Mouse (Mus musculus) neural tube, embryonic 14.5 days (tissue): ENCODE measurements around the gene Fam181b. TPM values are rescaled to one million over a fixed set of nuclear protein-coding genes. Genes with fewer than 3 reads are reported as not detected.

ENCODE experiments used
- ATAC-seq: fragments of 200-750 bp; cut with Nextera tagmentation; 2 replicates; pipeline ENCODE4 v1.8.0; 2017; ENCODE audit warnings: low read depth, mild to moderate bottlenecking, moderate TSS enrichment, moderate library complexity
- H3K27ac ChIP-seq: fragments of 300-500 bp; sonication (generic); 2 replicates; pipeline ENCODE4 v1.5.1; 2014; ENCODE audit warnings: low read depth, mild to moderate bottlenecking, control low read depth, low read length, moderate library complexity, mixed read lengths
- H3K27me3 ChIP-seq: fragments of 300-500 bp; sonication (generic); 2 replicates; pipeline ENCODE4 v1.6.1; 2014; ENCODE audit warnings: low read length; ENCODE audit not compliant: control insufficient read depth, insufficient read depth
- H3K36me3 ChIP-seq: fragments of 300-500 bp; sonication (generic); 2 replicates; pipeline ENCODE4 v1.6.1; 2014; ENCODE audit warnings: low read length, mixed read lengths; ENCODE audit not compliant: control insufficient read depth, insufficient read depth
- H3K4me1 ChIP-seq: fragments of 300-500 bp; sonication (generic); 2 replicates; pipeline ENCODE4 v1.6.1; 2014; ENCODE audit warnings: low read length; ENCODE audit not compliant: control insufficient read depth, insufficient read depth
- H3K4me2 ChIP-seq: fragments of 300-500 bp; sonication (generic); 2 replicates; pipeline ENCODE4 v1.6.1; 2014; ENCODE audit warnings: mild to moderate bottlenecking, low read depth, low read length, control low read depth
- H3K4me3 ChIP-seq: fragments of 300-500 bp; sonication (generic); 2 replicates; pipeline ENCODE4 v1.5.1; 2014; ENCODE audit warnings: low read depth, low read length, control low read depth, mixed read lengths
- H3K9ac ChIP-seq: fragments of 300-500 bp; sonication (generic); replicated peaks from 2 replicates; pipeline ENCODE4 v1.6.1; 2014; ENCODE audit warnings: low read depth, mild to moderate bottlenecking, control low read depth, low read length, mixed read lengths
- H3K9me3 ChIP-seq: fragments of 300-500 bp; sonication (generic); 2 replicates; pipeline ENCODE4 v1.6.1; 2016; ENCODE audit warnings: low read length; ENCODE audit not compliant: control insufficient read depth
- WGBS: fragments of 180-500 bp; shearing (Covaris S2); extraction: QIAGEN DNeasy Blood & Tissue Kit; methylation state at CpG from one replicate; pipeline ENCODE4 v1.1.7; 2014; 5-methylcytosine and 5-hydroxymethylcytosine counted together
- polyA plus RNA-seq: library from polyadenylated mRNA; unstranded; fragments of >200 nt; fragmentation: Nextera tagmentation; extraction: Ambion mirVana; gene quantifications from 2 replicates; pipeline ENCODE4 v1.2.1, GENCODE M21; 2014

Fam181b gene
- polyA plus RNA-seq = 61.6 and 61.7 TPM in 2 replicates

- ATAC-seq = peak; percentile 96
- Histone ChIP-seq H3K9me3 (no peaks in the 10 kb centered on the region), H3K27me3 (no peaks in the 10 kb centered on the region), H3K36me3 (no peaks in the 10 kb centered on the region), H3K4me3 (peak within 1 kb of the TSS; percentile 89), H3K4me1 (peaks cover 16% of the 10 kb centered on the region; the same call in 1 of the 2 replicates), H3K4me2 (peak within 1 kb of the TSS; percentile 80), H3K27ac (peak within 1 kb of the TSS; percentile 86), H3K9ac (peak within 1 kb of the TSS; percentile 95)
- under 1% methylated on average over 94 of the region's 96 CpGs for WGBS
These were observed at the start of gene Fam181b for GRCm38 (mm10) chr7:93079785-93080730. Fam181b (plus strand) TSS chr7:93079865.

GRCm38 (mm10) chr7:93037763-93038471 lies 41.7 kb upstream of the Fam181b start:
- Histone ChIP-seq H3K4me3 (no peak overlapping the region), H3K27me3 (no peaks in the 10 kb centered on the region), H3K36me3 (no peaks in the 10 kb centered on the region), H3K4me1 (no peaks in the 10 kb centered on the region), H3K27ac (peak overlapping the region; percentile 64; the same call in 1 of the 2 replicates), H3K9me3 (no peaks in the 10 kb centered on the region), H3K4me2 (no peak overlapping the region), H3K9ac (no peak overlapping the region)
- WGBS = 12% methylated on average over 5 of the region's 5 CpGs
- ATAC-seq = peak; percentile 85

GRCm38 (mm10) chr7:93038472-93038828 lies 41.2 kb upstream of the Fam181b start:
- no peak overlapping the region for H3K4me2 ChIP-seq
- WGBS = 5% methylated on average over 1 of the region's 1 CpGs
- no peaks in the 10 kb centered on the region for H3K27me3 ChIP-seq
- H3K4me1 ChIP-seq = no peaks in the 10 kb centered on the region
- no peaks in the 10 kb centered on the region for H3K36me3 ChIP-seq
- no peak overlapping the region for H3K27ac ChIP-seq
- peak; percentile 80 for ATAC-seq
- no peak overlapping the region for H3K4me3 ChIP-seq
- H3K9me3 ChIP-seq = no peaks in the 10 kb centered on the region
- H3K9ac ChIP-seq = no peak overlapping the region

GRCm38 (mm10) chr7:93039542-93039941 lies 40.1 kb upstream of the Fam181b start:
- no peak overlapping the region for H3K9ac ChIP-seq
- no peaks in the 10 kb centered on the region for H3K9me3 ChIP-seq
- WGBS = 92% methylated on average over 3 of the region's 3 CpGs
- no peak overlapping the region for H3K4me3 ChIP-seq
- no peaks in the 10 kb centered on the region for H3K36me3 ChIP-seq
- H3K4me2 ChIP-seq = no peak overlapping the region
- no peaks in the 10 kb centered on the region for H3K4me1 ChIP-seq
- H3K27ac ChIP-seq = no peak overlapping the region
- H3K27me3 ChIP-seq = no peaks in the 10 kb centered on the region
- no peak for ATAC-seq

GRCm38 (mm10) chr7:93044359-93044758 lies 35.3 kb upstream of the Fam181b start:
- Histone ChIP-seq H3K27me3 (no peaks in the 10 kb centered on the region), H3K36me3 (no peaks in the 10 kb centered on the region), H3K4me3 (no peak overlapping the region), H3K4me1 (no peaks in the 10 kb centered on the region), H3K9ac (no peak overlapping the region), H3K4me2 (no peak overlapping the region), H3K9me3 (no peaks in the 10 kb centered on the region), H3K27ac (no peak overlapping the region)
- WGBS = 68% methylated on average over 3 of the region's 3 CpGs
- no peak for ATAC-seq

GRCm38 (mm10) chr7:93044788-93045187 lies 34.9 kb upstream of the Fam181b start:
- no peak for ATAC-seq

GRCm38 (mm10) chr7:93060831-93061230 lies 18.8 kb upstream of the Fam181b start:
- Histone ChIP-seq H3K27ac (no peak overlapping the region), H3K27me3 (no peaks in the 10 kb centered on the region), H3K4me2 (no peak overlapping the region), H3K9me3 (no peaks in the 10 kb centered on the region), H3K36me3 (no peaks in the 10 kb centered on the region), H3K4me3 (no peak overlapping the region), H3K4me1 (peaks cover 13% of the 10 kb centered on the region), H3K9ac (no peak overlapping the region)
- no peak for ATAC-seq

More at GRCm38 (mm10) chr7:93044788-93045187, 34.9 kb upstream of the Fam181b start:
- 89% methylated on average over 1 of the region's 1 CpGs for WGBS
- H3K36me3 ChIP-seq = no peaks in the 10 kb centered on the region
- no peak overlapping the region for H3K4me2 ChIP-seq
- H3K27me3 ChIP-seq = no peaks in the 10 kb centered on the region
- no peaks in the 10 kb centered on the region for H3K4me1 ChIP-seq
- H3K9me3 ChIP-seq = no peaks in the 10 kb centered on the region
- H3K4me3 ChIP-seq = no peak overlapping the region
- no peak overlapping the region for H3K27ac ChIP-seq
- no peak overlapping the region for H3K9ac ChIP-seq

- Histone ChIP-seq H3K36me3 (no peaks in the 10 kb centered on the region), H3K27me3 (no peaks in the 10 kb centered on the region), H3K9ac (no peak overlapping the region; the same call in 1 of the 2 replicates), H3K4me2 (peak overlapping the region; percentile 18; the same call in 1 of the 2 replicates), H3K4me1 (peaks cover 13% of the 10 kb centered on the region), H3K4me3 (no peak overlapping the region), H3K27ac (peak overlapping the region; percentile 76), H3K9me3 (no peaks in the 10 kb centered on the region)
- 16% methylated on average over 3 of the region's 3 CpGs for WGBS
- peak; percentile 81 for ATAC-seq
These were observed 17.9 kb upstream of the Fam181b start for GRCm38 (mm10) chr7:93061747-93062146.

- Histone ChIP-seq H3K36me3 (no peaks in the 10 kb centered on the region), H3K27me3 (no peaks in the 10 kb centered on the region), H3K9me3 (no peaks in the 10 kb centered on the region), H3K4me3 (no peak overlapping the region), H3K27ac (peak overlapping the region; percentile 76), H3K4me2 (peak overlapping the region; percentile 18; the same call in 1 of the 2 replicates), H3K4me1 (peaks cover 13% of the 10 kb centered on the region), H3K9ac (no peak overlapping the region)
- ATAC-seq = peak; percentile 93
- WGBS = 5% methylated on average over 6 of the region's 6 CpGs
These were observed 17.5 kb upstream of the Fam181b start for GRCm38 (mm10) chr7:93062189-93062588.
